Mouse (Mus musculus): ENCODE measurements at regions not wholly inside any gene's neighbourhood (a gene's known extent, or its start where the extent isn't known, plus 50 kb on each side); places are given as distances from the start of the nearest gene placed in this dataset.

- Histone ChIP-seq H3K4me2 (ENCODE audit: low read depth, low read length) (no peak overlapping the region), H3K9me3 (ENCODE audit: control insufficient read depth, low read length) (no peaks in the 10 kb centered on the region), H3K36me3 (ENCODE audit: control insufficient read depth, insufficient read depth, low read length) (no peaks in the 10 kb centered on the region), H3K4me3 (ENCODE audit: low read depth, low read length) (no peak overlapping the region), H3K4me1 (ENCODE audit: control insufficient read depth, insufficient read depth, low read length) (peaks cover 14% of the 10 kb centered on the region), H3K9ac (ENCODE audit: low read depth, low read length) (no peak overlapping the region), H3K27ac (replicated peaks; ENCODE audit: low read depth, low read length) (no peak overlapping the region), H3K27me3 (replicated peaks; ENCODE audit: control insufficient read depth, insufficient read depth, low read length) (no peaks in the 10 kb centered on the region)
- 50% methylated on average over 1 of the region's 1 CpGs for WGBS
- no peak for ATAC-seq (ENCODE audit: low read depth)
- no peak for DNase-seq (ENCODE audit: low spot score)
These were observed 61.3 kb upstream of the Bod1 start for GRCm38 (mm10) chr11:31732958-31733357.

DNA sequence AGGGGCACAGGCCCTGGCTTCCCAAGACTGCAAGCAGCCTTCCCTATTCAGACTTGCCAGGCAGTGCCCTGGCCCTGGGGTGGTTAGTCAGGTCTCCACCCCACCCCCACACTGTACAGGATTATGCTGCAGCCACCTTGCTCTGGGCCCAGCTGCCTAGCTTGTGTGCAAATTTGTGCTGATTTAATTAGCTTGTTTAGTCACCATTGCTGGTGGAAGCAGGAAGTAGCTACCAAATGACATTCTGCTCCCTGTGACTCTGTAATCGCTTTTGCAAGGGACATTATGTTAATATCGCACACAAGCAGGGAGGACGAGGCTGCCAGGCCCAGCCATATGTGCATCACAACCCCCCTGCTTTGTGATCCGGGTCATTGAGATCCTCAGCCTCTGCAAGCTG is 62.4 kb upstream of the Bod1 start:
- Histone ChIP-seq H3K4me1 (ENCODE audit: control insufficient read depth, insufficient read depth, low read length) (peaks cover 14% of the 10 kb centered on the region), H3K9me3 (ENCODE audit: control insufficient read depth, low read length) (no peaks in the 10 kb centered on the region), H3K4me3 (ENCODE audit: low read depth, low read length) (no peak overlapping the region), H3K27ac (replicated peaks; ENCODE audit: low read depth, low read length) (no peak overlapping the region), H3K4me2 (ENCODE audit: low read depth, low read length) (no peak overlapping the region), H3K9ac (ENCODE audit: low read depth, low read length) (no peak overlapping the region), H3K27me3 (replicated peaks; ENCODE audit: control insufficient read depth, insufficient read depth, low read length) (no peaks in the 10 kb centered on the region), H3K36me3 (ENCODE audit: control insufficient read depth, insufficient read depth, low read length) (no peaks in the 10 kb centered on the region)
- peak; percentile 23; the same call in 1 of the 2 replicates for ATAC-seq (ENCODE audit: low read depth)
- WGBS, result 31% methylated on average over 4 of the region's 4 CpGs
- DNase-seq (ENCODE audit: low spot score), result no peak

DNA sequence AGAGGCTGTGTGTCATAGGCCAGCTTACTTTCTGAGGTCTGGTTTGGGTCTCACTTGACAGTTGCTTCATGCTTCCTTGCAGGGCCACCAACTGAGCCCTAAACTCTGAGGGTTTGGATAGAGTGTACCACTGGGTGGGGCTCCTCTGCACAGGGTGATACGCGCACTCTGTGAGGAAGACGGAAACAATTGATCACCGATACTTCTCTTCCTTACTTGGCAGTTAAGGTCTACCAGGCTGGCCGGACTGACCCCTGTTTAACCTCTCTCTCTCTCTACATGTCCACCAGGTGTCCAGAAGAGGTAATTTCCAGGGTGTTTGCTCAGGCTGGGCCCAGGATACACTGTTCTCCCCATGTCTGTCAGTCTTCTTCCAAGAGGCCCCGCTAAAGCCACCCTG is 63.6 kb upstream of the Bod1 start:
- no peak overlapping the region for H3K4me2 ChIP-seq (ENCODE audit: low read depth, low read length)
- H3K4me1 ChIP-seq (ENCODE audit: control insufficient read depth, insufficient read depth, low read length), result peaks cover 6% of the 10 kb centered on the region
- WGBS, result 90% methylated on average over 6 of the region's 6 CpGs
- no peak overlapping the region for H3K27ac ChIP-seq (replicated peaks; ENCODE audit: low read depth, low read length)
- no peaks in the 10 kb centered on the region for H3K27me3 ChIP-seq (replicated peaks; ENCODE audit: control insufficient read depth, insufficient read depth, low read length)
- no peak for DNase-seq (ENCODE audit: low spot score)
- no peak for ATAC-seq (ENCODE audit: low read depth)
- H3K36me3 ChIP-seq (ENCODE audit: control insufficient read depth, insufficient read depth, low read length), result no peaks in the 10 kb centered on the region
- no peak overlapping the region for H3K9ac ChIP-seq (ENCODE audit: low read depth, low read length)
- H3K4me3 ChIP-seq (ENCODE audit: low read depth, low read length), result no peak overlapping the region
- H3K9me3 ChIP-seq (ENCODE audit: control insufficient read depth, low read length), result no peaks in the 10 kb centered on the region

- no peak overlapping the region for H3K9ac ChIP-seq (ENCODE audit: low read depth, low read length)
- no peaks in the 10 kb centered on the region for H3K36me3 ChIP-seq (ENCODE audit: control insufficient read depth, insufficient read depth, low read length)
- H3K9me3 ChIP-seq (ENCODE audit: control insufficient read depth, low read length), result no peaks in the 10 kb centered on the region
- ATAC-seq (ENCODE audit: low read depth), result no peak
- DNase-seq (ENCODE audit: low spot score), result no peak
- no peaks in the 10 kb centered on the region for H3K4me1 ChIP-seq (ENCODE audit: control insufficient read depth, insufficient read depth, low read length)
- no peak overlapping the region for H3K27ac ChIP-seq (replicated peaks; ENCODE audit: low read depth, low read length)
- H3K4me2 ChIP-seq (ENCODE audit: low read depth, low read length), result no peak overlapping the region
- no peaks in the 10 kb centered on the region for H3K27me3 ChIP-seq (replicated peaks; ENCODE audit: control insufficient read depth, insufficient read depth, low read length)
- no peak overlapping the region for H3K4me3 ChIP-seq (ENCODE audit: low read depth, low read length)
These were observed 64.4 kb upstream of the Bod1 start for GRCm38 (mm10) chr11:31736086-31736485.

GRCm38 (mm10) chr11:31736556-31737089 is 64.9 kb upstream of the Bod1 start:
- no peak overlapping the region for H3K9ac ChIP-seq (ENCODE audit: low read depth, low read length)
- no peak for ATAC-seq (ENCODE audit: low read depth)

DNA sequence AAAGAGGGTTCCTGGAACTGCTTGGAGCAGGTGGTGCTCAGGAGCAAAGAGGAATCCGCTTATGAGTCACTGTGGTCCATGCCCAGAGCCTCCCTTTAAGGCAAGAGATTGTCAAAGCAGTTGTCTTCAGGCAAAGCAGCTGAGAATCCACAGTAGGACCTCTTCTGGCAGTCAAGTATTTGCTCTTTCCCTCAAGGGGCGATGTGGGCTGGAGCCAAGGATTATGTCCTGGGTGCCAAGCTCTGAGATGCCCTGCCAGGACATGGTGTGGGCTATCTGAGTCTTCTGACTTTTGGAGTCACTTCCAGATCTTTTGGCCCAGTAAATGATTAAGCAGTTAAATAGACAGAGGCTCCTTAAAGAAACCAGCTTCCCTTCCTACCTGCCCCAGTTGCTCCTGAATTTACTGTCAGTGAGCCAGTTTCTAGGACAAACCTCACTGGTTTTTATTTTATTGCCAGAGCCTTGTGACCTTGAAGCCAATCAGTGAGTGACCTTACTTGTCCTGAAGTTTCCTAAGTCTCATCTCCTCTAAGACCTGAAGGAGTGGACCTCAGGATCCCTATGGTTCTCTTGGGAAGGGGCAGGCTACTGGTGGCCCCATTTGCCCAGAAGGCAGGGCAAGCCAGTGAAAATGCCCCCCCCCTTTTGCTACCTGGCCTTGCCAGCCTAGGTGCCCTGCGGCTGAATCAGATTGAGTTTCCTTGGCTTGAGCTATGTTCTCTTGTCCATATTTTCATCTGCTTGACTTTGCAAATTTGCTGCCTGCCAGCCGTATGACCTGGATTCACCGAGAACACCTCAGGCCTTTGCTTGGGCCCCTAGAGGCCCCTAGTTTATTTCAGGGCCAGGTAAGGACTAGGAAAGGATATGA is 66.7 kb upstream of the Bod1 start:
- Histone ChIP-seq H3K36me3 (ENCODE audit: control insufficient read depth, insufficient read depth, low read length) (no peaks in the 10 kb centered on the region), H3K9ac (ENCODE audit: low read depth, low read length) (no peak overlapping the region), H3K4me3 (ENCODE audit: low read depth, low read length) (no peak overlapping the region), H3K4me1 (ENCODE audit: control insufficient read depth, insufficient read depth, low read length) (no peaks in the 10 kb centered on the region), H3K27me3 (replicated peaks; ENCODE audit: control insufficient read depth, insufficient read depth, low read length) (no peaks in the 10 kb centered on the region), H3K27ac (replicated peaks; ENCODE audit: low read depth, low read length) (no peak overlapping the region), H3K4me2 (ENCODE audit: low read depth, low read length) (no peak overlapping the region), H3K9me3 (ENCODE audit: control insufficient read depth, low read length) (no peaks in the 10 kb centered on the region)
- DNase-seq (ENCODE audit: low spot score) (no peak), ATAC-seq (ENCODE audit: low read depth) (no peak)
- WGBS, result 88% methylated on average over 5 of the region's 5 CpGs

More at GRCm38 (mm10) chr11:31736556-31737089, 64.9 kb upstream of the Bod1 start:
- no peak for DNase-seq (ENCODE audit: low spot score)
- H3K27me3 ChIP-seq (replicated peaks; ENCODE audit: control insufficient read depth, insufficient read depth, low read length), result no peaks in the 10 kb centered on the region
- no peaks in the 10 kb centered on the region for H3K9me3 ChIP-seq (ENCODE audit: control insufficient read depth, low read length)
- no peaks in the 10 kb centered on the region for H3K36me3 ChIP-seq (ENCODE audit: control insufficient read depth, insufficient read depth, low read length)
- no peak overlapping the region for H3K4me3 ChIP-seq (ENCODE audit: low read depth, low read length)
- WGBS, result 85% methylated on average over 4 of the region's 4 CpGs
- no peak overlapping the region for H3K4me2 ChIP-seq (ENCODE audit: low read depth, low read length)
- no peaks in the 10 kb centered on the region for H3K4me1 ChIP-seq (ENCODE audit: control insufficient read depth, insufficient read depth, low read length)
- no peak overlapping the region for H3K27ac ChIP-seq (replicated peaks; ENCODE audit: low read depth, low read length)

DNA sequence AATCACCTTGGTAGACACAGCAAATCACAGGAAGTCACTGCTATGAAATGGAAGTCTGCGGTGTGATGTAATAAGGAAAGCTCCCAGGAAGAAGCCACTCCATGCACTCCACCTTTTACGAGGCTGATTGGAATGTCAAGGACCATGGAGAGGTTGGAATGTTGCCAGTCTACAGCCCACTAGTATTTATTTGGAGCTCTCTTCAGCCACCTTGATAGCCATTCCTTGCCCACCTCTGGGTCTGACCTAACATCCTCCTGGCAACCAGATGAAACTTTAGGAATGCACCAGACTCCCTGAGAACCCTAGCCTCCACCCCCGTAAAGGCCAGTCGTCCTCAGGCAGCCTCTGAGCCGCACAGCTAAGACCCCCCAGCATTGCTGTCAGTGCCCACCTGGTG is 68.7 kb upstream of the Bod1 start:
- Histone ChIP-seq H3K4me2 (ENCODE audit: low read depth, low read length) (no peak overlapping the region), H3K4me3 (ENCODE audit: low read depth, low read length) (no peak overlapping the region), H3K36me3 (ENCODE audit: control insufficient read depth, insufficient read depth, low read length) (no peaks in the 10 kb centered on the region), H3K9ac (ENCODE audit: low read depth, low read length) (no peak overlapping the region), H3K27ac (replicated peaks; ENCODE audit: low read depth, low read length) (no peak overlapping the region), H3K4me1 (ENCODE audit: control insufficient read depth, insufficient read depth, low read length) (no peaks in the 10 kb centered on the region), H3K9me3 (ENCODE audit: control insufficient read depth, low read length) (no peaks in the 10 kb centered on the region), H3K27me3 (replicated peaks; ENCODE audit: control insufficient read depth, insufficient read depth, low read length) (no peaks in the 10 kb centered on the region)
- DNase-seq (ENCODE audit: low spot score) (no peak), ATAC-seq (ENCODE audit: low read depth) (no peak)
- WGBS, result 71% methylated on average over 5 of the region's 5 CpGs

GRCm38 (mm10) chr11:31742160-31742559 is 70.5 kb upstream of the Bod1 start:
- H3K9ac ChIP-seq (ENCODE audit: low read depth, low read length), result no peak overlapping the region
- H3K27me3 ChIP-seq (replicated peaks; ENCODE audit: control insufficient read depth, insufficient read depth, low read length), result no peaks in the 10 kb centered on the region
- ATAC-seq (ENCODE audit: low read depth) (no peak), DNase-seq (ENCODE audit: low spot score) (no peak)
- no peak overlapping the region for H3K4me2 ChIP-seq (ENCODE audit: low read depth, low read length)
- no peaks in the 10 kb centered on the region for H3K36me3 ChIP-seq (ENCODE audit: control insufficient read depth, insufficient read depth, low read length)
- no peaks in the 10 kb centered on the region for H3K4me1 ChIP-seq (ENCODE audit: control insufficient read depth, insufficient read depth, low read length)
- H3K27ac ChIP-seq (replicated peaks; ENCODE audit: low read depth, low read length), result no peak overlapping the region
- 20% methylated on average over 1 of the region's 1 CpGs for WGBS
- no peak overlapping the region for H3K4me3 ChIP-seq (ENCODE audit: low read depth, low read length)
- no peaks in the 10 kb centered on the region for H3K9me3 ChIP-seq (ENCODE audit: control insufficient read depth, low read length)
